Mouse (Mus musculus): Measurements from ENCODE around the gene Iqcb1. TPM values are rescaled to one million over a fixed set of nuclear protein-coding genes. Genes with fewer than 3 reads are reported as not detected.

The Iqcb1 gene
- polyA plus RNA-seq, 1 experiment from 2014 or later, result 52.4 TPM

Other genes starting within 250 kb of the Iqcb1 start
- 1.2 TPM in 2 replicates for gene Cd86, start 162.3 kb upstream of the Iqcb1 start, polyA plus RNA-seq (2016; fragmentation: Nextera tagmentation; extraction: Ambion mirVana)
- 0.41 and 0.85 TPM in 2 replicates for gene Ildr1, start 134.4 kb upstream of the Iqcb1 start, polyA plus RNA-seq (2016; fragmentation: Nextera tagmentation; extraction: Ambion mirVana)
- gene Slc15a2, start 43.4 kb upstream of the Iqcb1 start, polyA plus RNA-seq (2016; fragmentation: Nextera tagmentation; extraction: Ambion mirVana), result 1.7 and 1.8 TPM in 2 replicates
- gene Eaf2, start 46.6 kb downstream of the Iqcb1 start, polyA plus RNA-seq (2016; fragmentation: Nextera tagmentation; extraction: Ambion mirVana), result 1.2 and 1.3 TPM in 2 replicates
- gene Golgb1, start 46.8 kb downstream of the Iqcb1 start, polyA plus RNA-seq (2016; fragmentation: Nextera tagmentation; extraction: Ambion mirVana), result 64.0 and 81.2 TPM in 2 replicates
- 2.7 and 2.8 TPM in 2 replicates for gene Hcls1, start 106.6 kb downstream of the Iqcb1 start, polyA plus RNA-seq (2016; fragmentation: Nextera tagmentation; extraction: Ambion mirVana)
- gene Fbxo40, start 162.1 kb downstream of the Iqcb1 start, polyA plus RNA-seq (2016; fragmentation: Nextera tagmentation; extraction: Ambion mirVana), result 0.15 TPM in 1 of 2 replicates, not detected in the other
- gene Polq, start 183.4 kb downstream of the Iqcb1 start, polyA plus RNA-seq (2016; fragmentation: Nextera tagmentation; extraction: Ambion mirVana), result 9.6 and 12.6 TPM in 2 replicates